Comparison of ENCODE assay signal across 14 mouse cellular contexts in the genomic region with DNA sequence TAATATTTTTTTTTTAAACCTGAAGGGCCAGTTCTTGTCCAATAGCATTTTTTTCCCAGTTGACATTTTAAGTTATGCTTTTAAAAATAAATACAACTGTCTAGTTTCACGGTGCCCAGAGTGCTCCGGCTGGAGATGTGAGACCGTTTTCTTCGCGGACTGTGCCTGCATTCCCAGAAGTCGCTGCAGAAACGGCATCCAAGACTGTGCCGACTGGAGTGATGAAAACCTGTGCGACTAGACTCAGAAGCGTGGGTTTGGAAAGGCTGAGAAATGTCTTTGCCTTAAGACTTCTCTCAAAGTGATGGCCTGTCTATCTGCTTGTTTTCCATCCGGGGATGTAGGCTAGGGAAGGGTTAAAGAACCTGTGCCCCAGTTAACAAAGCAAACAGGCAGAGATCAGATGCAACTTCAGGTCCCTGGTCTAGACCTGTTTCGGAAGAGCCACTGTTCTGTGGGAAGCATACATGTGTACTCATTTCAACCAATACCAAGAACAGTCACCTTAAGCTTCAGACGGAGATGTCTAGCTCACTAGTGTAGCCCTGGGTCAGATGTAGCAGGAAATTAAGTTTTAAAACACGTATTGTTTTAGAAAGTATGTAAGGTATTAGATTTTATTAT. TPM values are rescaled to one million over a fixed set of nuclear protein-coding genes. Genes with fewer than 3 reads are reported as not detected.
DNase-seq lines count a peak whose midpoint lies in the region; ATAC-seq and TF ChIP-seq lines count a peak whose summit lies in the region.
"Had no signal": no experiment of that assay in that cellular context is flagged by ENCODE, and none has a peak within 500 bp of the region (broad histone marks: within the 10 kb centered on the region; RNA-seq: fewer than 3 reads in every experiment).

No protein-coding gene starts in this region.

- no peak for TF ChIP-seq POLR2A in embryonic fibroblast, embryonic 13.5 days (IDR thresholded peaks at IDR 0.05; ENCODE audit: low read depth, low read length)

- no peak for TF ChIP-seq CTCF in lung, postnatal 0 days (IDR thresholded peaks at IDR 0.05)
- TF ChIP-seq CTCF in embryonic fibroblast, embryonic 13.5 days (IDR thresholded peaks at IDR 0.05; ENCODE audit: borderline replicate concordance, insufficient read depth, low read length) = no peak

- H3K9ac ChIP-seq in hindbrain, embryonic 12.5 days = no peak overlapping the region
- no peak overlapping the region for H3K9ac ChIP-seq in hindbrain, embryonic 11.5 days (ENCODE audit: low read depth, low read length)
- no peak overlapping the region for H3K9ac ChIP-seq in lung, postnatal 0 days (replicated peaks; ENCODE audit: low read depth)

- H3K27me3 ChIP-seq in hindbrain, embryonic 12.5 days = no peaks in the 10 kb centered on the region
- no peaks in the 10 kb centered on the region for H3K27me3 ChIP-seq in hindbrain, embryonic 11.5 days (ENCODE audit: control insufficient read depth, insufficient read depth, low read length)
- no peaks in the 10 kb centered on the region for H3K27me3 ChIP-seq in lung, postnatal 0 days (replicated peaks; ENCODE audit: insufficient read depth, low read length)

- DNase-seq in hindbrain, embryonic 11.5 days (ENCODE audit: low spot score) = no peak
- no peak for DNase-seq in lung, postnatal 0 days (ENCODE audit: low spot score)
- DNase-seq in lung, postnatal 10 days = no peak
- peak; percentile 34 for DNase-seq in R1 (ENCODE audit: low read depth, low spot score)
- DNase-seq in spleen, postnatal 10 days (ENCODE audit: low spot score in 2 of 2) = no peak
- no peak for DNase-seq in adrenal gland, postnatal 25 days
- DNase-seq: cerebellum, postnatal 25 days; lung, postnatal 14 days had no signal

- peaks cover 44% of the 10 kb centered on the region for H3K36me3 ChIP-seq in hindbrain, embryonic 12.5 days
- no peaks in the 10 kb centered on the region for H3K36me3 ChIP-seq in hindbrain, embryonic 11.5 days (ENCODE audit: control insufficient read depth, insufficient read depth, low read length)
- peaks cover 21% of the 10 kb centered on the region for H3K36me3 ChIP-seq in lung, postnatal 0 days (ENCODE audit: insufficient read depth, low read length)

- 54% methylated on average over 14 of the region's 14 CpGs for WGBS in hindbrain, embryonic 12.5 days
- 61% methylated on average over 14 of the region's 14 CpGs for WGBS in hindbrain, embryonic 11.5 days
- WGBS in lung, postnatal 0 days = 28% methylated on average over 14 of the region's 14 CpGs

- peak overlapping the region; percentile 56; the same call in 1 of the 2 replicates for H3K27ac ChIP-seq in hindbrain, embryonic 12.5 days
- no peak overlapping the region for H3K27ac ChIP-seq in hindbrain, embryonic 11.5 days (ENCODE audit: low read depth, low read length)
- 0 out of 2 replicates have a peak overlapping the region, but pooled peaks have one; percentile 10 for H3K27ac ChIP-seq in lung, postnatal 0 days (ENCODE audit: low read length)
- peak overlapping the region; percentile 41; the same call in 1 of the 2 replicates for H3K27ac ChIP-seq in embryonic fibroblast, embryonic 13.5 days (ENCODE audit: insufficient read depth, low read length)
- H3K27ac ChIP-seq: heart, embryonic 10.5 days had no signal

- no peaks in the 10 kb centered on the region for H3K9me3 ChIP-seq in hindbrain, embryonic 12.5 days (replicated peaks)
- no peaks in the 10 kb centered on the region for H3K9me3 ChIP-seq in hindbrain, embryonic 11.5 days (ENCODE audit: control insufficient read depth, low read length)
- H3K9me3 ChIP-seq in lung, postnatal 0 days (ENCODE audit: low read length) = no peaks in the 10 kb centered on the region
- H3K9me3 ChIP-seq: heart, embryonic 10.5 days had no signal

- H3K4me2 ChIP-seq in hindbrain, embryonic 12.5 days (replicated peaks) = 0 out of 2 replicates have a peak overlapping the region, but pooled peaks have one; percentile 3
- no peak overlapping the region for H3K4me2 ChIP-seq in hindbrain, embryonic 11.5 days (replicated peaks; ENCODE audit: low read depth, low read length)
- H3K4me2 ChIP-seq in lung, postnatal 0 days (replicated peaks; ENCODE audit: low read depth, low read length) = no peak overlapping the region

- ATAC-seq in hindbrain, embryonic 12.5 days (ENCODE audit: low FRiP score) = no peak
- no peak for ATAC-seq in hindbrain, embryonic 11.5 days (ENCODE audit: low FRiP score)
- no peak for ATAC-seq in lung, postnatal 0 days

- no peak for TF ChIP-seq EP300 in lung, postnatal 0 days (IDR thresholded peaks at IDR 0.05)

- H3K4me1 ChIP-seq in hindbrain, embryonic 12.5 days = no peaks in the 10 kb centered on the region; the same call in 1 of the 2 replicates
- H3K4me1 ChIP-seq in hindbrain, embryonic 11.5 days (replicated peaks; ENCODE audit: control insufficient read depth, insufficient read depth, low read length) = no peaks in the 10 kb centered on the region
- no peaks in the 10 kb centered on the region for H3K4me1 ChIP-seq in lung, postnatal 0 days (ENCODE audit: insufficient read depth, low read depth, low read length)
- H3K4me1 ChIP-seq in embryonic fibroblast, embryonic 13.5 days (ENCODE audit: control insufficient read depth, insufficient read depth, low read length) = peaks cover 3% of the 10 kb centered on the region; the same call in 1 of the 2 replicates
- H3K4me1 ChIP-seq: heart, embryonic 10.5 days had no signal

- H3K4me3 ChIP-seq in hindbrain, embryonic 12.5 days = no peak overlapping the region
- no peak overlapping the region for H3K4me3 ChIP-seq in hindbrain, embryonic 11.5 days (ENCODE audit: low read depth, low read length)
- no peak overlapping the region for H3K4me3 ChIP-seq in lung, postnatal 0 days (ENCODE audit: low read depth, low read length)
- H3K4me3 ChIP-seq in embryonic fibroblast, embryonic 13.5 days (ENCODE audit: insufficient read depth, low read length) = no peak overlapping the region
- H3K4me3 ChIP-seq: heart, embryonic 10.5 days; myocyte had no signal

RNA-seq across cellular contexts. Expression of a gene that starts 9.8 kb away (rescaled TPM):
- 631 and 677 TPM in 2 replicates for polyA plus RNA-seq in hindbrain, embryonic 12.5 days (2016; fragmentation: Nextera tagmentation; extraction: Ambion mirVana)
- polyA plus RNA-seq in hindbrain, embryonic 11.5 days (2014; fragmentation: Nextera tagmentation; extraction: Ambion mirVana) = 784 and 800 TPM in 2 replicates
- 499 and 511 TPM in 2 replicates for polyA plus RNA-seq in lung, postnatal 0 days (2015; fragmentation: Nextera tagmentation; extraction: Ambion mirVana)
- polyA plus RNA-seq in embryonic fibroblast, embryonic 13.5 days (2011; ENCODE audit: insufficient read length, low read depth, missing spikeins) = 715 and 807 TPM in 2 replicates
- total RNA-seq in adrenal gland, postnatal 25 days (2021) = 357 and 391 TPM in 2 replicates

RNA-seq across cellular contexts. Expression of a gene that starts 27.3 kb away (rescaled TPM):
- not detected in 2 replicates for polyA plus RNA-seq in hindbrain, embryonic 12.5 days (2016; fragmentation: Nextera tagmentation; extraction: Ambion mirVana)
- polyA plus RNA-seq in hindbrain, embryonic 11.5 days (2014; fragmentation: Nextera tagmentation; extraction: Ambion mirVana) = not detected in 2 replicates
- polyA plus RNA-seq in lung, postnatal 0 days (2015; fragmentation: Nextera tagmentation; extraction: Ambion mirVana) = 0.38 TPM in 1 of 2 replicates, not detected in the other
- not detected in 2 replicates for polyA plus RNA-seq in embryonic fibroblast, embryonic 13.5 days (2011; ENCODE audit: insufficient read length, low read depth, missing spikeins)
- not detected in 2 replicates for total RNA-seq in adrenal gland, postnatal 25 days (2021)
- polyA plus RNA-seq: heart, embryonic 10.5 days; large intestine, adult 2 months; limb, embryonic 11.5 days; myocyte had no signal

RNA-seq across cellular contexts. Expression of a gene that starts 44.1 kb away (rescaled TPM):
- polyA plus RNA-seq in hindbrain, embryonic 12.5 days (2016; fragmentation: Nextera tagmentation; extraction: Ambion mirVana) = 42.2 and 44.8 TPM in 2 replicates
- polyA plus RNA-seq in hindbrain, embryonic 11.5 days (2014; fragmentation: Nextera tagmentation; extraction: Ambion mirVana) = 40.1 and 40.9 TPM in 2 replicates
- polyA plus RNA-seq in lung, postnatal 0 days (2015; fragmentation: Nextera tagmentation; extraction: Ambion mirVana) = 22.1 and 24.2 TPM in 2 replicates
- 22.7 and 29.5 TPM in 2 replicates for polyA plus RNA-seq in embryonic fibroblast, embryonic 13.5 days (2011; ENCODE audit: insufficient read length, low read depth, missing spikeins)
- total RNA-seq in adrenal gland, postnatal 25 days (2021) = 22.9 and 29.1 TPM in 2 replicates

RNA-seq across cellular contexts. Expression of a gene that starts 44.1 kb away (rescaled TPM):
- 35.0 and 36.1 TPM in 2 replicates for polyA plus RNA-seq in hindbrain, embryonic 12.5 days (2016; fragmentation: Nextera tagmentation; extraction: Ambion mirVana)
- polyA plus RNA-seq in hindbrain, embryonic 11.5 days (2014; fragmentation: Nextera tagmentation; extraction: Ambion mirVana) = 33.9 and 46.3 TPM in 2 replicates
- 8.4 and 8.7 TPM in 2 replicates for polyA plus RNA-seq in lung, postnatal 0 days (2015; fragmentation: Nextera tagmentation; extraction: Ambion mirVana)
- polyA plus RNA-seq in embryonic fibroblast, embryonic 13.5 days (2011; ENCODE audit: insufficient read length, low read depth, missing spikeins) = 16.7 and 18.8 TPM in 2 replicates
- total RNA-seq in adrenal gland, postnatal 25 days (2021) = 15.1 and 19.1 TPM in 2 replicates

RNA-seq across cellular contexts. Expression of a gene that starts 47.1 kb away (rescaled TPM):
- 7.0 and 9.2 TPM in 2 replicates for polyA plus RNA-seq in hindbrain, embryonic 12.5 days (2016; fragmentation: Nextera tagmentation; extraction: Ambion mirVana)
- polyA plus RNA-seq in hindbrain, embryonic 11.5 days (2014; fragmentation: Nextera tagmentation; extraction: Ambion mirVana) = 4.6 and 5.0 TPM in 2 replicates
- polyA plus RNA-seq in lung, postnatal 0 days (2015; fragmentation: Nextera tagmentation; extraction: Ambion mirVana) = 0.05 TPM in 2 replicates
- polyA plus RNA-seq in embryonic fibroblast, embryonic 13.5 days (2011; ENCODE audit: insufficient read length, low read depth, missing spikeins) = 5.9 and 6.3 TPM in 2 replicates
- total RNA-seq in adrenal gland, postnatal 25 days (2021) = 0.30 and 0.48 TPM in 2 replicates
- polyA plus RNA-seq: large intestine, adult 2 months had no signal
